Mouse (Mus musculus) brain, embryonic 14.5 days (tissue): ENCODE measurements around the gene Faap100.

ENCODE experiments used
- CTCF ChIP-seq: fragments of 200-500 bp; IDR thresholded peaks from 2 replicates; pipeline ENCODE4 v1.5.1; 2012; ENCODE audit warnings: inconsistent platforms, mild to moderate bottlenecking, moderate library complexity, borderline replicate concordance; ENCODE audit not compliant: insufficient read depth, insufficient read length; ENCODE audit errors: extremely low read depth
- POLR2A ChIP-seq: fragments of 200-500 bp; IDR thresholded peaks from 2 replicates; pipeline ENCODE4 v1.6.1; 2012; ENCODE audit warnings: mild to moderate bottlenecking, inconsistent platforms, borderline replicate concordance; ENCODE audit not compliant: poor library complexity, insufficient read depth, insufficient read length, severe bottlenecking; ENCODE audit errors: extremely low read depth

GRCm38 (mm10) chr11:120355277-120356039 is 23.1 kb downstream of the Faap100 start:
- TF ChIP-seq CTCF (no peak), POLR2A (no peak)
